Mouse (Mus musculus): ENCODE results near the gene Cnnm1. TPM values are rescaled to one million over a fixed set of nuclear protein-coding genes. Genes with fewer than 3 reads are reported as not detected.

Gene Cnnm1
- polyA plus RNA-seq, 1 experiment from 2014 or later, result 0.21 TPM

DNA sequence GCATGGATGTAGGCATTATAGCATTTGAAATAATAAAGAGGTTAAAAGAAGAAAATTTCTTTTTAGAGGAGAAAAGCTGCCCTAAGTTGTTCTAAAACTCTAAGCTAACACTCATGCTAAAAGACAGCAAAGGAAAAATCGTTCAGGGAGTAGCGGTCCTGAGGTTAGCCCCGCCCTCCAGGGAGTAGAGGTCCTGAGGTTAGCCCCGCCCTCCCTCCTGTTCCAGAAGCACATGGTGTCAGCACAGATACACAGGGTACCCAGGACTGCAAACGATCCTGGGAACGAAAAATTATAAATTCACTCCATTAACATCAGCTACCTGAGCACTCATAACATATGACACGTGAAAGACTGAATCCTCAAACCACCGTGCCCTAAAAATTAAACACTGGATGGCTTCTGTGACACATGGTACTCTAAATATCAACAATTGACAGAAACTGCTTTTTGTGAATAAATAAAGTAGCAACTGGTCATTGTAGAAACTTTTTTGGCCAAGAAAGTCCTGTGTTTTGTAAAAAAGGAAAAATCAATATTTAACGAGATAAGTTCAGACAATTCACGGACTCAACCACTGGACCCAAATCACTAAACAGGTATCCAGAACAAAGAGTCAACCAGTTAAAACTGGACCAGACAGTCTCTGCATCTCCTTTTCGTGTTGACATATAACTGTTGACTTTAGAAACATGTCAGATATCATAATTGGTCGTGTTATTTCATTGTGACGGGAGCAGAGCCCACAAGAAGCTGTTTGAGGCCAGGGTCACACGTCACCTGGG lies 70.4 kb downstream of the Cnnm1 start:
- Histone ChIP-seq H3K36me3 (ENCODE audit: control insufficient read depth, insufficient read depth, low read length) (peaks cover 8% of the 10 kb centered on the region; the same call in 1 of the 2 replicates), H3K27me3 (replicated peaks; ENCODE audit: control insufficient read depth, insufficient read depth, low read length) (no peaks in the 10 kb centered on the region)
- no peak for ATAC-seq (replicated peaks; ENCODE audit: low FRiP score)

DNA sequence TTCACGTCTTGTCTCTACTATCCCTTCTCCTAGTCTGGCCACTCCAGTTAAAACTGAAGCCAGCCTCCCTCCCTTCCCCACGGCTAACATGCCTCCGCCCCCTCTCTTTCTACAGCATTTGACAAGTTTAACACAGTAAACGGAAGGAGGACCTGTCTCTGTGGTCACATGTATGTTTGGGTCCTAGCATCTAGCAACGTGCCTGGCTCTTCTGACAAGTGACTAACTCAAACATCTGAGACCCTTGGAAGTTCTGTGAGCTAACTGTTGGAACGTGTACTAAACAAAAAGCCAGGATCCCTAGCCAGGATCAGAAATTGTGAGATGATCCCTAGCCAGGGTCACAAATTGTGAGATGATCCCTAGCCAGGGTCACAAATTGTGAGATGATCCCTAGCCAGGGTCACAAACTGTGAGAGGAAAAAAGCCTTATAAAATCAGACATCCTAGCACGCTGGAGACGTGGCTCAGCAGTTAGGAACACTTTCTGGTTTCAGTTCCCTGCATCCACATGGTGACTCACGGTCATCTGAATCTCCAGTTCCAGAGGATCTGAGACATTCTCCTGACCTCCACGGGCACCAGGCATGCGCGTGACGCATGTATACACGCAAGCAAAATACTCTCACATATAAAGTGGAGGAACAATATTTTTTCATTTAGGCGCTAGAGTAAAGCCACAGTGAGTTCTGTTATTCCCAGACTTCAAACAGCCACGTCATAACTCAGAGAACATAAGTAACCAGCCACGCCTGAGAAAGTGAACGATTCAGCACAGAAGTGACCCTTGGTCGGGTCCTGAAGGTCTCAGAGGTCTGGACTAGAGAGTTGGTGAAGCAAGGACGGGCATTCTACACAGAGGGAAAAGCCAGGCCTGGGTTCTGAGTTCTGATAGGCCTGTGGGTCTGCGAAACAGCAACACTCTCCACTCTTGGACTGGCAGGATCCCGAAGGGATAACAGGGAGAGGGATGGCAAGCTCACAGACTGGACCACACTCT lies 71.7 kb downstream of the Cnnm1 start:
- DNase-seq (ENCODE audit: low spot score) (no peak), ATAC-seq (replicated peaks; ENCODE audit: low FRiP score) (no peak)
- no peak overlapping the region for H3K27ac ChIP-seq (ENCODE audit: low read depth, low read length)
- H3K4me1 ChIP-seq (replicated peaks; ENCODE audit: control insufficient read depth, insufficient read depth, low read length), result no peaks in the 10 kb centered on the region; the same call in 1 of the 2 replicates
- peaks cover 8% of the 10 kb centered on the region; the same call in 1 of the 2 replicates for H3K36me3 ChIP-seq (ENCODE audit: control insufficient read depth, insufficient read depth, low read length)
- no peaks in the 10 kb centered on the region for H3K9me3 ChIP-seq (ENCODE audit: control insufficient read depth, low read length)
- WGBS, result 82% methylated on average over 22 of the region's 22 CpGs
- no peak overlapping the region for H3K4me2 ChIP-seq
- no peaks in the 10 kb centered on the region for H3K27me3 ChIP-seq (replicated peaks; ENCODE audit: control insufficient read depth, insufficient read depth, low read length)
- no peak overlapping the region for H3K4me3 ChIP-seq (ENCODE audit: low read depth, low read length)
- H3K9ac ChIP-seq (ENCODE audit: low read depth, low read length), result no peak overlapping the region

More for the DNA sequence above, 70.4 kb downstream of the Cnnm1 start:
- Histone ChIP-seq H3K9ac (ENCODE audit: low read depth, low read length) (no peak overlapping the region), H3K4me1 (replicated peaks; ENCODE audit: control insufficient read depth, insufficient read depth, low read length) (no peaks in the 10 kb centered on the region), H3K4me3 (ENCODE audit: low read depth, low read length) (no peak overlapping the region), H3K4me2 (no peak overlapping the region), H3K27ac (ENCODE audit: low read depth, low read length) (no peak overlapping the region), H3K9me3 (ENCODE audit: control insufficient read depth, low read length) (no peaks in the 10 kb centered on the region)
- no peak for DNase-seq (ENCODE audit: low spot score)
- 87% methylated on average over 14 of the region's 14 CpGs for WGBS

DNA sequence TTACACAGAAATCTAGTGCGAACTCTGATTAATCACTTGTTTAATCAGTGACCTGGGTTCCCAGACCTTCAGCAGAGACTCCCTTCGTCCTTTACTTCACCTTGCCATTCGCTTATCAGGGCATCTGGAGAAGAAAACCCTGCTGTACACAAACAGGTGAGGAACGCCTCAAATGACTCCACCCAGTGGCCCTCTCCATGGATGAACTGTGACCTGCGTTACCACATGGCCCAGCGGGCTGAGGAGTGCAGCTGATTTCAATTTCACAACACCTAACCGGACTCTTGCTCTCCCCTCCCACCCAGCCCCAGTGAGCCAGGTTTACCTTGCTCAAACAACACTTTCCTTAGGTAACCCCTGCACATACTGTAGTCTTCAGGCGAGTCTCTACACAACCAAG lies 73.6 kb downstream of the Cnnm1 start:
- Histone ChIP-seq H3K9me3 (ENCODE audit: control insufficient read depth, low read length) (no peaks in the 10 kb centered on the region), H3K4me2 (no peak overlapping the region), H3K27me3 (replicated peaks; ENCODE audit: control insufficient read depth, insufficient read depth, low read length) (no peaks in the 10 kb centered on the region), H3K36me3 (ENCODE audit: control insufficient read depth, insufficient read depth, low read length) (peaks cover 10% of the 10 kb centered on the region; the same call in 1 of the 2 replicates), H3K4me1 (replicated peaks; ENCODE audit: control insufficient read depth, insufficient read depth, low read length) (no peaks in the 10 kb centered on the region; the same call in none of the 2 replicates), H3K9ac (ENCODE audit: low read depth, low read length) (no peak overlapping the region), H3K27ac (ENCODE audit: low read depth, low read length) (no peak overlapping the region), H3K4me3 (ENCODE audit: low read depth, low read length) (no peak overlapping the region)
- 86% methylated on average over 8 of the region's 8 CpGs for WGBS
- peak; percentile 41; the same call in 1 of the 2 replicates for ATAC-seq (replicated peaks; ENCODE audit: low FRiP score)
- no peak for DNase-seq (ENCODE audit: low spot score)

DNA sequence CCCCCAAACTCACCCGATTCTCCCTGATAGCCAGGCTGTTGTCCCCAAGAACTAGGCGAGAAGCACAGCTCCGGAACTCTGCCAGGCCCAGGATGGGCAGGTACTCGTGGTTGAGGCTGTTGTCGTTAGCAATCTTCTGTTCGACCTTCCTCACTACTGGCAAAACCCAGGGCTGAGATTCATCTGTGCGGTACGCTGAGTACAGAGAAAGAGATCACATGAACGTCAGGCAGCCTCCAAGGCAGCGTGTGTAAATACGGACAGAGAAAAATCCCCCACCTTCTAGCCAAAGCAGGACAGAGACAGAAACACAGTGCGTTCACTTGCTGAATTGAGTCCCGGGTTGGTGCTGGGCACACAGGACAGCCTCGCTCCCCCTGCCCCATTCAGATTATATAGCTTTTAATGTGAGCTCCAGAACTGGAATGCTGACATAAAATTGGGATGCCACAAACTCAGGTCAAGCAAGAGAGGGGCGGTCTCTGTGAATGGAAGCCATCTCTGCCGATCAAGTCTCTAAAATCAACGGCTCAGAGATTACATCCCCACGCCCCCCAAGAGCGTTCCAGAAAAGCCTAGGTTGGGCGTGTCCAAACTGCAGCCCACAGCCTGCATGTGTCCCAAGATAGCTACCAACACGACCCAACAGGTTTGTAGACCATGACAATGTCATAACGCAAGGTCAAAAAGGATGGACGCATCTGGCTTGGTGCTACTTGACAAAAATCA lies 75.6 kb downstream of the Cnnm1 start:
- 88% methylated on average over 23 of the region's 23 CpGs for WGBS
- peaks cover 7% of the 10 kb centered on the region; the same call in 1 of the 2 replicates for H3K36me3 ChIP-seq (ENCODE audit: control insufficient read depth, insufficient read depth, low read length)
- peaks cover 6% of the 10 kb centered on the region for H3K4me1 ChIP-seq (replicated peaks; ENCODE audit: control insufficient read depth, insufficient read depth, low read length)
- DNase-seq (ENCODE audit: low spot score), result no peak
- H3K4me3 ChIP-seq (ENCODE audit: low read depth, low read length), result no peak overlapping the region
- H3K9me3 ChIP-seq (ENCODE audit: control insufficient read depth, low read length), result no peaks in the 10 kb centered on the region
- ATAC-seq (replicated peaks; ENCODE audit: low FRiP score), result no peak
- no peak overlapping the region for H3K27ac ChIP-seq (ENCODE audit: low read depth, low read length)
- H3K27me3 ChIP-seq (replicated peaks; ENCODE audit: control insufficient read depth, insufficient read depth, low read length), result no peaks in the 10 kb centered on the region
- H3K9ac ChIP-seq (ENCODE audit: low read depth, low read length), result no peak overlapping the region
- H3K4me2 ChIP-seq, result no peak overlapping the region

DNA sequence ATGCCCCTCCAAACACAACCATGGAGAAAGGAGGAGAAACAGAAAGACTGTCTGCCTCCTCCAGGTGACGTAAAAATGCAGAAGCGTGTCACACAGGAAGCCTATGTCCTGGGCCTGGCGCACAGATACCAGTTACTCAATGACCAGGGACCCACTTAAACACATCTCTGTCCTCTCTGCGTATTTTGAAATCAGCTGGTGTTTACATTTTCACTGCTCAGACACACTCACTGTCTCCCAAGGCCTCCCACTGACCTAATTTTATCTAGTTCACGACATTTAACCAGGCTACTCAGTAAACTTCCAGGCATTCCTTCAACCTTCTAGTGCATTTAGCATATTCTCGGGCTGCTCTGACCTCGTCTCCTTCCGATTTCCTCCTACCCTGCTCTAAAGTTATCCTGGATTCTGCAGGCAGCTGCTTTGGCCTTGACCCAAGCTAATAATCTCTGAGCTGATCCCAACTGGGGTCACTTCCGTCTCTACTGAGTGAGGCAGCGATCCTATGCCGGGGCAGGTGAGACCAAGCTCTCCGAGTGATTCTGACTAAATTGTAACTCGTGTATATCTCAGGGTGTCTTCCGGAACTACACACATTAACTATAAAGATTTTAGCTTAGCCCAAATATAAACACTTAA lies 76.3 kb downstream of the Cnnm1 start:
- DNase-seq (ENCODE audit: low spot score) (no peak), ATAC-seq (replicated peaks; ENCODE audit: low FRiP score) (no peak)
- no peak overlapping the region for H3K4me3 ChIP-seq (ENCODE audit: low read depth, low read length)
- no peak overlapping the region for H3K4me2 ChIP-seq
- no peak overlapping the region for H3K27ac ChIP-seq (ENCODE audit: low read depth, low read length)
- 73% methylated on average over 14 of the region's 14 CpGs for WGBS
- H3K27me3 ChIP-seq (replicated peaks; ENCODE audit: control insufficient read depth, insufficient read depth, low read length), result no peaks in the 10 kb centered on the region
- H3K36me3 ChIP-seq (ENCODE audit: control insufficient read depth, insufficient read depth, low read length), result peaks cover 7% of the 10 kb centered on the region; the same call in 1 of the 2 replicates
- H3K9me3 ChIP-seq (ENCODE audit: control insufficient read depth, low read length), result no peaks in the 10 kb centered on the region
- no peak overlapping the region for H3K9ac ChIP-seq (ENCODE audit: low read depth, low read length)
- H3K4me1 ChIP-seq (replicated peaks; ENCODE audit: control insufficient read depth, insufficient read depth, low read length), result peaks cover 12% of the 10 kb centered on the region

DNA sequence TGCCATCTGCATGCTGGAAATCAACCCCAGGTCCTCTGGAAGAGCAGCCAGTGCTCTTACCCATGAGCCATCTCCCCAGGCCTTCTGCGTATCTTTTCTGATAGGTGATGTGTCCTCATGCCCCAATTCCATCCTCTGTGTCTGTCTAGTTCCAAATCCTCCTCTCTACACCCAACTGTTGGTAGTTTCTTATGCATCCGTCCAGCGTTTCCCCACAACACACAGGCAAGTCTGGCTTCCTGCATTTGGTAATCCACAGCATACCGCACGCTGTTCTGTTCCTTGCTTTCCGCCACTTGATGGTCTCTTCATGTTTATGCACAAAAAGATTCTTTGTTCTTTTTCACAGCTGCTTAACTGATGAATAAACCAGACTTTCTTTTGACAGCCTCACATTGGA lies 77.1 kb downstream of the Cnnm1 start:
- DNase-seq (ENCODE audit: low spot score), result no peak
- WGBS, result 91% methylated on average over 6 of the region's 6 CpGs
- Histone ChIP-seq H3K27me3 (replicated peaks; ENCODE audit: control insufficient read depth, insufficient read depth, low read length) (no peaks in the 10 kb centered on the region), H3K9ac (ENCODE audit: low read depth, low read length) (no peak overlapping the region), H3K4me2 (no peak overlapping the region), H3K9me3 (ENCODE audit: control insufficient read depth, low read length) (no peaks in the 10 kb centered on the region), H3K36me3 (ENCODE audit: control insufficient read depth, insufficient read depth, low read length) (peaks cover 7% of the 10 kb centered on the region; the same call in 1 of the 2 replicates), H3K4me1 (replicated peaks; ENCODE audit: control insufficient read depth, insufficient read depth, low read length) (peaks cover 15% of the 10 kb centered on the region), H3K4me3 (ENCODE audit: low read depth, low read length) (no peak overlapping the region), H3K27ac (ENCODE audit: low read depth, low read length) (no peak overlapping the region)
- ATAC-seq (replicated peaks; ENCODE audit: low FRiP score), result no peak

DNA sequence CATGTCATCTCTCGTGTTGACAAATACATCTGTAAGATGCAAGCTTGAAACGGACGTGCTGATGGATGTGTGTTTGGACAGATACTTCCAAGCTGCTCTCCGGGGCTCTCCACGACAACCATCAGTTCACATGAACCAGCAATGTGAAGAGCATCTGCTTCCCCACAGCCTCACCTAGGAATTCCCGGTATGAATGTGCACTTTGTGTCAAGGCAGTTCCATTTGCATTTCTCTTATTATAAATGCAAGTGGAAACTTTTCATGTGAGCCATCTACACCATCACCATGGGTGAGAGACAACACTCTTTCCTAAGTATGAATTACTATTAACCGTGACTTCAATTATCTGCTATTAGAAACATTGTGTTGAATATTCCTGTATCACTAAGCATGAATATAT lies 77.6 kb downstream of the Cnnm1 start:
- WGBS, result 85% methylated on average over 7 of the region's 7 CpGs
- Histone ChIP-seq H3K4me1 (replicated peaks; ENCODE audit: control insufficient read depth, insufficient read depth, low read length) (peaks cover 15% of the 10 kb centered on the region), H3K27me3 (replicated peaks; ENCODE audit: control insufficient read depth, insufficient read depth, low read length) (no peaks in the 10 kb centered on the region), H3K9ac (ENCODE audit: low read depth, low read length) (no peak overlapping the region), H3K4me2 (no peak overlapping the region), H3K4me3 (ENCODE audit: low read depth, low read length) (no peak overlapping the region), H3K36me3 (ENCODE audit: control insufficient read depth, insufficient read depth, low read length) (peaks cover 5% of the 10 kb centered on the region; the same call in 1 of the 2 replicates), H3K9me3 (ENCODE audit: control insufficient read depth, low read length) (no peaks in the 10 kb centered on the region), H3K27ac (ENCODE audit: low read depth, low read length) (no peak overlapping the region)
- no peak for DNase-seq (ENCODE audit: low spot score)
- no peak for ATAC-seq (replicated peaks; ENCODE audit: low FRiP score)

DNA sequence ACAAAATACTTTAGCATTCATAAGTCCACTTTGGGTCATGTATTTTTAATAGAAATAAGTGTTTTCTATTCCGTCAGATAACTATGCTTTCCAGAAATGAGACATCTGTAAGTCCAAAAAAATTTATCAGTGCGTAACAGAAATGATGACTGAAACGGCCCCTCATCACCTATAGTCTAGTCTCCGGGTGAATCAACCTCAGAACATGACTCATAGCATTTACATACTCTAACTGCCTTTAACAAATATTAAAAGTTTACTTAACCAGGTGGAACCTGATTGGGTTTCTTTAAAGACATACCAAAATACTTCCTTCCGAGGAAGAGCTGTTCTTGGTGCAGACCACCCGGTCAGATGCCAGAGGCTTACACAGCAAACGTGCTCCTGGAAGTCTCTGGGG lies 78.0 kb downstream of the Cnnm1 start:
- peaks cover 5% of the 10 kb centered on the region; the same call in 1 of the 2 replicates for H3K36me3 ChIP-seq (ENCODE audit: control insufficient read depth, insufficient read depth, low read length)
- no peaks in the 10 kb centered on the region for H3K9me3 ChIP-seq (ENCODE audit: control insufficient read depth, low read length)
- peaks cover 15% of the 10 kb centered on the region for H3K4me1 ChIP-seq (replicated peaks; ENCODE audit: control insufficient read depth, insufficient read depth, low read length)
- WGBS, result 85% methylated on average over 7 of the region's 7 CpGs
- no peaks in the 10 kb centered on the region for H3K27me3 ChIP-seq (replicated peaks; ENCODE audit: control insufficient read depth, insufficient read depth, low read length)
- no peak for ATAC-seq (replicated peaks; ENCODE audit: low FRiP score)
- DNase-seq (ENCODE audit: low spot score), result no peak
- H3K4me3 ChIP-seq (ENCODE audit: low read depth, low read length), result no peak overlapping the region
- H3K9ac ChIP-seq (ENCODE audit: low read depth, low read length), result no peak overlapping the region
- no peak overlapping the region for H3K27ac ChIP-seq (ENCODE audit: low read depth, low read length)
- no peak overlapping the region for H3K4me2 ChIP-seq

All from liver, embryonic 11.5 days (tissue).